Mouse (Mus musculus): ENCODE measurements around the gene Polr3e. TPM values are rescaled to one million over a fixed set of nuclear protein-coding genes. Genes with fewer than 3 reads are reported as not detected.

Polr3e gene
- total and polyA plus RNA-seq, 2 experiments = 4.7 to 8.7 TPM

DNA sequence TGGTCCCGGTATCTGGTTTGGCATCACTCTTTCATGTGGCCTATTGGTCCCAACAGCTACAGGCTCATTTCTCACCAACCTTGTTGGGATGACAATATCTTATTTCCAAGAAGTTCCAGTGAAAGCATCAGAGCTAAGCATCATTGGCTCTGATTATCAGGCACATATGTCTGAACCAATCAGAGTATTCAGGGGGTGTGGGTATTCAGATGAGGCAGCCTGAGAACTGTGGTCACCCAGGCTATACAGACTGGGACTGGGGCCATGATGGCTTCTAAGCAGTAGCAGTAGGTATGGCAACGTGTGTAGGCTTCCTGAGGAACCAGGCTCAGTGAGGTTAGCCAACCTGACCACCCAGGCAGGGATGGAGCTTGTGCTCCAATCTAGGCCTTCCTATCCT is 36.1 kb upstream of the Polr3e start:
- Histone ChIP-seq H3K79me2 (ENCODE audit: control insufficient read depth, insufficient read depth, low read length) (no peaks in the 10 kb centered on the region), H3K4me1 (ENCODE audit: control insufficient read depth, insufficient read depth, low read length) (no peaks in the 10 kb centered on the region), H3K4me3 (ENCODE audit: insufficient read depth, low read depth, low read length) (no peak overlapping the region), H3K9ac (ENCODE audit: low read depth, low read length) (no peak overlapping the region), H3K27me3 (ENCODE audit: control insufficient read depth, insufficient read depth, low read length) (no peaks in the 10 kb centered on the region), H3K27ac (replicated peaks; ENCODE audit: insufficient read depth, low read depth, low read length) (no peak overlapping the region), H3K36me3 (ENCODE audit: control insufficient read depth, insufficient read depth, low read length) (0 out of 2 replicates have a peak, but pooled peaks cover 4% of the 10 kb centered on the region)
- 87% methylated on average over 2 of the region's 2 CpGs for WGBS
- DNase-seq (ENCODE audit: extremely low read depth, low read depth, low spot score) = no peak
- no peak for TF ChIP-seq POLR2A (IDR thresholded peaks at IDR 0.05; ENCODE audit: extremely low read depth, insufficient read depth, low read length)
- no peak for TF ChIP-seq CTCF (IDR thresholded peaks at IDR 0.05; ENCODE audit: low read depth, low read length)

DNA sequence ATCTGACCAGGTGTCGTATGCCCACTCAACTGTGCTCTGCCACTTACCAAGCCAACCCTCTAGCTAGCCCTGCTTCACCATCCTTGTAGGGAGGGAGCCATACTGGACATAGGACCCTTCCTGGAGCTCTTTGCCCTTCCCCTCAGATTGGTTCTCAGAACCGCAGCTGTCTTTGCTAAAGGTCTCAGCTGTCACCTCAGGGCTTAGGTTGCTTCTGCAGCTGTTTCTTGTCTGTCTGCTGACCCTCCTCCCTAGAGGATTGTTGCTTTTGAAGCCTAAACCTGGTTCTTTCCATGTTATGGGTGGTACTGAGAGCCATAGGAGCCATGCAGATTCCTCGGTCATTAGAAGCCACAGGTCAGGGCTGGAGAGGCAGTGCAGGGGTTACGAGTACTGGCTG is 34.9 kb upstream of the Polr3e start:
- DNase-seq (ENCODE audit: extremely low read depth, low read depth, low spot score) = no peak
- no peak overlapping the region for H3K27ac ChIP-seq (replicated peaks; ENCODE audit: insufficient read depth, low read depth, low read length)

DNA sequence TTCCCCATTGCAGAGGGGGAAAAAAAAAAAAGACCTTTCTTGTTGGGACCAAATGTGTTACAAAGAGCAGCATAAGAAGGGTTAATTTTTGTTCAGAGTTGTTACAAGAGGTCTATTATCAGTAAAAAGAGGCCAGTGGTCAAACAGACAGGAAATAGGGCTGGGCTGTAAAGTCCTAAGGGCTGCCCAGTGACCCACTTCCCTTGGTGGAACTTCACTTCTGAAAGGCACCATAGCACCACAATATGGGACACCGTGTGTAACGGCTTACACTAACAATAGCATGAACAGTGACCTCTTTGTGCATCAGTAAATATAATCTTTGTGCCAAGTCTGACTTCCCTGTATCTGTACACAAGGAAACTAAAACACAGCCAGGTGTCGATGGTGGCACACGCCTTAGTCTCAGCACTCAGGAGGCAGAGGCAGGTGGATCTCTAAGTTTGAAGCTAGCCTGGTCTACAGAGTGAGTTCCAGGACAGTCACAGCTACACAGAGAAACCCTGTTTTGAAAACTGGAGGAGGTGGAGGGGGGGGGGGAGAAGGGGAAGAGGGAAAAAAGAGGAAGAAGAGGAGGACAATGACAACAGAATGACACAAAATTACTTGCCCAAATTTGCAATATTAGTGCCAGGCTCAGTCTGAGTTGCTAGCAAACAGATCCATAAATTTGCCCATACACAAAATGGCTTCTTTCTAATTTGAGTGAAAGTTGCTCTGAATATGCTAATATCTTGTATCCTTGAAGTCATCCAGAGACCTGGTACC is 33.8 kb upstream of the Polr3e start:
- Histone ChIP-seq H3K27ac (replicated peaks; ENCODE audit: insufficient read depth, low read depth, low read length) (no peak overlapping the region), H3K36me3 (ENCODE audit: control insufficient read depth, insufficient read depth, low read length) (0 out of 2 replicates have a peak, but pooled peaks cover 4% of the 10 kb centered on the region)
- WGBS = 69% methylated on average over 4 of the region's 4 CpGs

More for the DNA sequence above, 34.9 kb upstream of the Polr3e start:
- H3K9ac ChIP-seq (ENCODE audit: low read depth, low read length) = no peak overlapping the region
- 0 out of 2 replicates have a peak, but pooled peaks cover 4% of the 10 kb centered on the region for H3K36me3 ChIP-seq (ENCODE audit: control insufficient read depth, insufficient read depth, low read length)
- no peaks in the 10 kb centered on the region for H3K4me1 ChIP-seq (ENCODE audit: control insufficient read depth, insufficient read depth, low read length)
- H3K79me2 ChIP-seq (ENCODE audit: control insufficient read depth, insufficient read depth, low read length) = no peaks in the 10 kb centered on the region
- 95% methylated on average over 4 of the region's 4 CpGs for WGBS
- no peak overlapping the region for H3K4me3 ChIP-seq (ENCODE audit: insufficient read depth, low read depth, low read length)
- no peaks in the 10 kb centered on the region for H3K27me3 ChIP-seq (ENCODE audit: control insufficient read depth, insufficient read depth, low read length)
- TF ChIP-seq POLR2A (IDR thresholded peaks at IDR 0.05; ENCODE audit: extremely low read depth, insufficient read depth, low read length) (no peak), CTCF (IDR thresholded peaks at IDR 0.05; ENCODE audit: low read depth, low read length) (no peak)

DNA sequence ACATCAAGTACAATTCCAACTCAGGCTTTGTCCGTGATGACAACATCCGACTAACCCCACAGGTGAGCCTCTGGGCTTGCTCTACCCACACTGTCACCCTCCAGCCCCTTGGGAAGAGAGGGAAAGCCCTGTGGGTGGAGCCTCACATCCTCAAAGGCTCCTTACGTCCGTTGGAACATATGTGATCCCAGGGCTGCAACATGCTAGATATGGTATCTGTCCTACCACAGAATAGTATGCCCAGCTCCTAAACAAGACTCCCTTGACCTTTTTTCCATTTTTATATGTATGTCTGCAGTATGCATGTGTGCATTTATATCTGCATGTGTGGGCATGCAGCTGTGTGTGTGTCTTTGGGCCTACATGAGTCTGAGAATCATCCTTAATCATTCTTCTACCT is 32.8 kb upstream of the Polr3e start:
- no peak overlapping the region for H3K9ac ChIP-seq (ENCODE audit: low read depth, low read length)
- H3K79me2 ChIP-seq (ENCODE audit: control insufficient read depth, insufficient read depth, low read length) = no peaks in the 10 kb centered on the region
- no peak overlapping the region for H3K27ac ChIP-seq (replicated peaks; ENCODE audit: insufficient read depth, low read depth, low read length)
- WGBS = 95% methylated on average over 4 of the region's 4 CpGs
- peaks cover 4% of the 10 kb centered on the region; the same call in 1 of the 2 replicates for H3K36me3 ChIP-seq (ENCODE audit: control insufficient read depth, insufficient read depth, low read length)
- TF ChIP-seq POLR2A (IDR thresholded peaks at IDR 0.05; ENCODE audit: extremely low read depth, insufficient read depth, low read length) (no peak), CTCF (IDR thresholded peaks at IDR 0.05; ENCODE audit: low read depth, low read length) (no peak)
- no peaks in the 10 kb centered on the region for H3K27me3 ChIP-seq (ENCODE audit: control insufficient read depth, insufficient read depth, low read length)
- H3K4me3 ChIP-seq (ENCODE audit: insufficient read depth, low read depth, low read length) = no peak overlapping the region
- no peaks in the 10 kb centered on the region for H3K4me1 ChIP-seq (ENCODE audit: control insufficient read depth, insufficient read depth, low read length)
- DNase-seq (ENCODE audit: extremely low read depth, low read depth, low spot score) = no peak

More for the DNA sequence above, 33.8 kb upstream of the Polr3e start:
- Histone ChIP-seq H3K9ac (ENCODE audit: low read depth, low read length) (no peak overlapping the region), H3K79me2 (ENCODE audit: control insufficient read depth, insufficient read depth, low read length) (no peaks in the 10 kb centered on the region), H3K4me1 (ENCODE audit: control insufficient read depth, insufficient read depth, low read length) (no peaks in the 10 kb centered on the region), H3K27me3 (ENCODE audit: control insufficient read depth, insufficient read depth, low read length) (no peaks in the 10 kb centered on the region), H3K4me3 (ENCODE audit: insufficient read depth, low read depth, low read length) (no peak overlapping the region)
- DNase-seq (ENCODE audit: extremely low read depth, low read depth, low spot score) = no peak
- TF ChIP-seq CTCF (IDR thresholded peaks at IDR 0.05; ENCODE audit: low read depth, low read length) = no peak
- TF ChIP-seq POLR2A (IDR thresholded peaks at IDR 0.05; ENCODE audit: extremely low read depth, insufficient read depth, low read length) = no peak

DNA sequence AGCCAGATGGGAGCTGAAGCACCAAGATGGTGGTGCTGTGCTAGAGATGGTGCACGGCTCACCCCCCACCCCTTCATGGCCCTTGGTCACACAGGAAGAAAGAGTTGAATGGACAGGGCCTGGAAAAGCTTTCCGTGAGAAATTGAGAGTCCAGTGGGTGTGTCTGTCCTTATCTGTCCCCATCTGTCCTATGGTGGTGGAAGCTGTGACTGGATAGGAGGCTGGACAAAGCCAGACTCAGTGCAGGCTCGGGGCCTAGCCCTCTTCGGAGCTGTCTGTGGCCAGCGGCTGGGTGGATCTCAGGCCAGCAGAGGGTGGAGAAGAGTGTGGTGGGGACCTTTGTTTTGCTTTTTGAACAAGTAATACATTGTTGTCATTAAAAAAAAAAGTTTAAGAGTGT is 24.4 kb upstream of the Polr3e start:
- WGBS = 94% methylated on average over 5 of the region's 5 CpGs
- no peak for DNase-seq (ENCODE audit: extremely low read depth, low read depth, low spot score)
- H3K36me3 ChIP-seq (ENCODE audit: control insufficient read depth, insufficient read depth, low read length) = peaks cover 14% of the 10 kb centered on the region; the same call in 1 of the 2 replicates
- TF ChIP-seq POLR2A (IDR thresholded peaks at IDR 0.05; ENCODE audit: extremely low read depth, insufficient read depth, low read length) = no peak
- no peak overlapping the region for H3K4me3 ChIP-seq (ENCODE audit: insufficient read depth, low read depth, low read length)
- no peaks in the 10 kb centered on the region for H3K4me1 ChIP-seq (ENCODE audit: control insufficient read depth, insufficient read depth, low read length)
- H3K9ac ChIP-seq (ENCODE audit: low read depth, low read length) = no peak overlapping the region
- no peaks in the 10 kb centered on the region for H3K79me2 ChIP-seq (ENCODE audit: control insufficient read depth, insufficient read depth, low read length)
- H3K27ac ChIP-seq (replicated peaks; ENCODE audit: insufficient read depth, low read depth, low read length) = no peak overlapping the region
- H3K27me3 ChIP-seq (ENCODE audit: control insufficient read depth, insufficient read depth, low read length) = no peaks in the 10 kb centered on the region

DNA sequence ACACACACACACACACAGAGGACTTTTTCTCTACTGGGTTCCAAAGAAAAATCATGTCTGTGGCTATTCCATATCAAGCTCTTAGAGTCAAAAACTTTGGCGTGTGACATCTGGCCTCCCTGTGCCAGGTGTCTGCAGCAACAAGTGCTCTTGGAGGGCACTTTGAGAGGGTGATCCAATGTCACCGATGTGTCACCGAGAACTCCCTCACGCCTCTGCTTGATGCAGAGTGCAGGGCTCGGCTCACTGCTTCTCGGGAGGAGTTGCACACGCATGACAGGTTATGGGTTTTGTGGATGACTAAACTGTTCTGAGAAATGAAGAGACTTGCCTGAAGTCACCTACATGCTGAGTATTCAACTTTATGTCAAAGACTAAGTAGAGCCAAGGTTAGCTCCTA is 20.5 kb upstream of the Polr3e start:
- no peak overlapping the region for H3K4me3 ChIP-seq (ENCODE audit: insufficient read depth, low read depth, low read length)
- H3K79me2 ChIP-seq (ENCODE audit: control insufficient read depth, insufficient read depth, low read length) = no peaks in the 10 kb centered on the region
- no peak overlapping the region for H3K27ac ChIP-seq (replicated peaks; ENCODE audit: insufficient read depth, low read depth, low read length)
- 97% methylated on average over 7 of the region's 7 CpGs for WGBS
- H3K27me3 ChIP-seq (ENCODE audit: control insufficient read depth, insufficient read depth, low read length) = no peaks in the 10 kb centered on the region
- H3K36me3 ChIP-seq (ENCODE audit: control insufficient read depth, insufficient read depth, low read length) = peaks cover 12% of the 10 kb centered on the region; the same call in 1 of the 2 replicates
- H3K9ac ChIP-seq (ENCODE audit: low read depth, low read length) = no peak overlapping the region
- no peaks in the 10 kb centered on the region for H3K4me1 ChIP-seq (ENCODE audit: control insufficient read depth, insufficient read depth, low read length)
- TF ChIP-seq POLR2A (IDR thresholded peaks at IDR 0.05; ENCODE audit: extremely low read depth, insufficient read depth, low read length) = no peak
- TF ChIP-seq CTCF (IDR thresholded peaks at IDR 0.05; ENCODE audit: low read depth, low read length) = no peak
- no peak for DNase-seq (ENCODE audit: extremely low read depth, low read depth, low spot score)
